ENCODE assay signal across 22 mouse cellular contexts in genomic region chr13:78977224-78977780, GRCm38 (mm10).
DNase-seq lines count a peak whose midpoint lies in the region; ATAC-seq and TF ChIP-seq lines count a peak whose summit lies in the region.
"Had no signal": no experiment of that assay in that cellular context is flagged by ENCODE, and none has a peak within 500 bp of the region (broad histone marks: within the 10 kb centered on the region; RNA-seq: fewer than 3 reads in every experiment).

No protein-coding gene starts in this region.

- H3K4me3 ChIP-seq in lung, postnatal 0 days (ENCODE audit: low read depth, low read length), result no peak overlapping the region
- H3K4me3 ChIP-seq: embryonic facial prominence, embryonic 15.5 days; forebrain, embryonic 13.5 days; gastrocnemius, adult 2 months; heart, embryonic 10.5 days; hindbrain, embryonic 10.5 days had no signal

- H3K4me1 ChIP-seq in lung, postnatal 0 days (ENCODE audit: insufficient read depth, low read depth, low read length), result no peaks in the 10 kb centered on the region
- H3K4me1 ChIP-seq: embryonic facial prominence, embryonic 15.5 days; forebrain, embryonic 13.5 days; heart, embryonic 10.5 days; hindbrain, embryonic 10.5 days had no signal

- H3K4me2 ChIP-seq in lung, postnatal 0 days (replicated peaks; ENCODE audit: low read depth, low read length), result no peak overlapping the region
- H3K4me2 ChIP-seq: embryonic facial prominence, embryonic 15.5 days; forebrain, embryonic 13.5 days; hindbrain, embryonic 14.5 days had no signal

- 26% methylated on average over 3 of the region's 3 CpGs for WGBS in lung, postnatal 0 days

- peak; percentile 40 for DNase-seq in heart, adult 11 months
- DNase-seq in heart, adult 8-10 months (ENCODE audit: low spot score), result no peak
- DNase-seq in kidney, postnatal 4 days, result peak; percentile 7 to 17
- no peak for DNase-seq in kidney, adult 8-10 months
- peak; percentile 40 for DNase-seq in lung, postnatal 0 days (ENCODE audit: low spot score)
- no peak for DNase-seq in lung, postnatal 36 days
- peak; percentile 8 for DNase-seq in fibroblast of lung, adult 2 months (ENCODE audit: low read depth)
- no peak for DNase-seq in right cerebral cortex, postnatal 36 days (ENCODE audit: low spot score in 2 of 2)
- DNase-seq: adrenal gland, adult 2 months; adrenal gland, postnatal 25 days; cerebellum, adult 18-20 months; cerebellum, adult 9-11 months; cerebellum, postnatal 36 days; gastrocnemius, adult 2 months; gastrocnemius, postnatal 25 days; heart, postnatal 14 days had no signal

- TF ChIP-seq CTCF in lung, postnatal 0 days (IDR thresholded peaks at IDR 0.05), result no peak

- H3K36me3 ChIP-seq in lung, postnatal 0 days (ENCODE audit: insufficient read depth, low read length), result no peaks in the 10 kb centered on the region
- H3K36me3 ChIP-seq: embryonic facial prominence, embryonic 15.5 days; heart, embryonic 10.5 days; hindbrain, embryonic 10.5 days had no signal

- H3K9me3 ChIP-seq in lung, postnatal 0 days (ENCODE audit: low read length), result no peaks in the 10 kb centered on the region
- H3K9me3 ChIP-seq: embryonic facial prominence, embryonic 15.5 days; forebrain, embryonic 13.5 days; heart, embryonic 10.5 days; hindbrain, embryonic 10.5 days had no signal

- no peak overlapping the region for H3K9ac ChIP-seq in lung, postnatal 0 days (replicated peaks; ENCODE audit: low read depth)
- H3K9ac ChIP-seq: embryonic facial prominence, embryonic 15.5 days; forebrain, embryonic 13.5 days; hindbrain, embryonic 14.5 days had no signal

- H3K27ac ChIP-seq in lung, postnatal 0 days (ENCODE audit: low read length), result no peak overlapping the region
- H3K27ac ChIP-seq: embryonic facial prominence, embryonic 15.5 days; forebrain, embryonic 13.5 days; gastrocnemius, adult 2 months; heart, embryonic 10.5 days; hindbrain, embryonic 10.5 days; hindbrain, embryonic 14.5 days had no signal

- H3K27me3 ChIP-seq in lung, postnatal 0 days (replicated peaks; ENCODE audit: insufficient read depth, low read length), result no peaks in the 10 kb centered on the region
- H3K27me3 ChIP-seq: CH12.LX; embryonic facial prominence, embryonic 15.5 days; forebrain, embryonic 13.5 days had no signal

- ATAC-seq in lung, postnatal 0 days, result no peak
- ATAC-seq: forebrain, embryonic 13.5 days had no signal

- peak; percentile 28; the same call in 1 of the 2 replicates for TF ChIP-seq EP300 in lung, postnatal 0 days (IDR thresholded peaks at IDR 0.05)

Comparison
In these comparisons a context has a peak if more than half of its experiments do, and no peak if none do; other contexts are left out.
1. DNase-seq: peak in heart, adult 11 months (single experiment), kidney, postnatal 4 days (2 of 2), lung, postnatal 0 days (single experiment) and fibroblast of lung, adult 2 months (single experiment); none in heart, adult 8-10 months (single experiment), kidney, adult 8-10 months (0 of 2), lung, postnatal 36 days (single experiment) and right cerebral cortex, postnatal 36 days (0 of 2).